Mouse (Mus musculus): ENCODE measurements around the gene Mdga1. TPM values are rescaled to one million over a fixed set of nuclear protein-coding genes. Genes with fewer than 3 reads are reported as not detected.
A peak's percentile ranks its signal among the peaks of the same experiment; 100 is the strongest.

Mdga1 gene
- polyA plus RNA-seq, 1 experiment from 2014 or later, result 13.6 TPM

- no peak overlapping the region for H3K4me2 ChIP-seq
- no peaks in the 10 kb centered on the region for H3K36me3 ChIP-seq
- no peaks in the 10 kb centered on the region for H3K9me3 ChIP-seq
- no peak overlapping the region for H3K4me3 ChIP-seq
- ATAC-seq (ENCODE audit: low FRiP score), result no peak
- no peaks in the 10 kb centered on the region for H3K4me1 ChIP-seq (replicated peaks)
- H3K9ac ChIP-seq, result no peak overlapping the region
- no peak overlapping the region for H3K27ac ChIP-seq
- 92% methylated on average over 5 of the region's 5 CpGs for WGBS
- H3K27me3 ChIP-seq, result no peaks in the 10 kb centered on the region
These were observed 30.9 kb downstream of the Mdga1 start for GRCm38 (mm10) chr17:29939011-29939410.

GRCm38 (mm10) chr17:29937350-29937781, 32.5 kb downstream of the Mdga1 start:
- Histone ChIP-seq H3K27me3 (no peaks in the 10 kb centered on the region), H3K27ac (no peak overlapping the region), H3K9me3 (no peaks in the 10 kb centered on the region), H3K4me1 (replicated peaks) (0 out of 2 replicates have a peak, but pooled peaks cover 9% of the 10 kb centered on the region), H3K36me3 (no peaks in the 10 kb centered on the region), H3K4me3 (no peak overlapping the region), H3K4me2 (no peak overlapping the region), H3K9ac (no peak overlapping the region)
- ATAC-seq (ENCODE audit: low FRiP score), result no peak
- 62% methylated on average over 9 of the region's 9 CpGs for WGBS

GRCm38 (mm10) chr17:29934133-29934851, 35.6 kb downstream of the Mdga1 start:
- Histone ChIP-seq H3K9ac (no peak overlapping the region), H3K27ac (no peak overlapping the region), H3K27me3 (peaks cover 8% of the 10 kb centered on the region; the same call in 1 of the 2 replicates), H3K4me2 (no peak overlapping the region), H3K9me3 (no peaks in the 10 kb centered on the region), H3K36me3 (no peaks in the 10 kb centered on the region), H3K4me1 (replicated peaks) (peaks cover 21% of the 10 kb centered on the region), H3K4me3 (no peak overlapping the region)
- WGBS, result 91% methylated on average over 12 of the region's 12 CpGs
- no peak for ATAC-seq (ENCODE audit: low FRiP score)

- Histone ChIP-seq H3K4me1 (replicated peaks) (peaks cover 29% of the 10 kb centered on the region), H3K9me3 (no peaks in the 10 kb centered on the region), H3K27ac (no peak overlapping the region; the same call in 1 of the 2 replicates), H3K4me2 (no peak overlapping the region), H3K9ac (no peak overlapping the region), H3K4me3 (no peak overlapping the region), H3K27me3 (peaks cover 8% of the 10 kb centered on the region; the same call in 1 of the 2 replicates), H3K36me3 (no peaks in the 10 kb centered on the region)
- ATAC-seq (ENCODE audit: low FRiP score), result no peak
- whole genome bisulfite sequencing, result 88% methylated on average over 6 of the region's 6 CpGs
These were observed 37.1 kb downstream of the Mdga1 start for GRCm38 (mm10) chr17:29932753-29933152.

GRCm38 (mm10) chr17:29931224-29931945, 38.5 kb downstream of the Mdga1 start:
- Histone ChIP-seq H3K27ac (peak overlapping the region; percentile 23; the same call in 1 of the 2 replicates), H3K4me1 (replicated peaks) (peaks cover 29% of the 10 kb centered on the region), H3K27me3 (peaks cover 8% of the 10 kb centered on the region; the same call in 1 of the 2 replicates), H3K9me3 (no peaks in the 10 kb centered on the region), H3K9ac (no peak overlapping the region), H3K4me2 (no peak overlapping the region), H3K4me3 (no peak overlapping the region), H3K36me3 (no peaks in the 10 kb centered on the region)
- ATAC-seq (ENCODE audit: low FRiP score), result no peak
- WGBS, result 71% methylated on average over 31 of the region's 31 CpGs

- peaks cover 30% of the 10 kb centered on the region for H3K4me1 ChIP-seq (replicated peaks)
- ATAC-seq (ENCODE audit: low FRiP score), result no peak
- no peak overlapping the region for H3K4me2 ChIP-seq
- H3K4me3 ChIP-seq, result no peak overlapping the region
- WGBS, result 39% methylated on average over 16 of the region's 16 CpGs
- no peaks in the 10 kb centered on the region for H3K9me3 ChIP-seq
- no peaks in the 10 kb centered on the region for H3K36me3 ChIP-seq
- H3K9ac ChIP-seq, result no peak overlapping the region
- H3K27ac ChIP-seq, result 0 out of 2 replicates have a peak overlapping the region, but pooled peaks have one; percentile 35
- peaks cover 8% of the 10 kb centered on the region; the same call in 1 of the 2 replicates for H3K27me3 ChIP-seq
These were observed 41.1 kb downstream of the Mdga1 start for GRCm38 (mm10) chr17:29928751-29929237.

GRCm38 (mm10) chr17:29925608-29926606, 44.0 kb downstream of the Mdga1 start:
- 58% methylated on average over 26 of the region's 26 CpGs for WGBS
- Histone ChIP-seq H3K4me1 (replicated peaks) (peaks cover 20% of the 10 kb centered on the region), H3K9ac (no peak overlapping the region), H3K4me3 (no peak overlapping the region), H3K9me3 (no peaks in the 10 kb centered on the region), H3K36me3 (no peaks in the 10 kb centered on the region), H3K27ac (no peak overlapping the region), H3K27me3 (peaks cover 12% of the 10 kb centered on the region; the same call in 1 of the 2 replicates), H3K4me2 (no peak overlapping the region)
- ATAC-seq (ENCODE audit: low FRiP score), result no peak

GRCm38 (mm10) chr17:29920089-29920488, 49.8 kb downstream of the Mdga1 start:
- Histone ChIP-seq H3K27me3 (0 out of 2 replicates have a peak, but pooled peaks cover 4% of the 10 kb centered on the region), H3K4me3 (no peak overlapping the region), H3K4me1 (replicated peaks) (peaks cover 42% of the 10 kb centered on the region), H3K9ac (no peak overlapping the region), H3K27ac (peak overlapping the region; percentile 78), H3K36me3 (no peaks in the 10 kb centered on the region), H3K4me2 (no peak overlapping the region), H3K9me3 (no peaks in the 10 kb centered on the region; the same call in 1 of the 2 replicates)
- ATAC-seq (ENCODE audit: low FRiP score), result peak; percentile 62; the same call in 1 of the 2 replicates
- WGBS, result 21% methylated on average over 5 of the region's 6 CpGs

GRCm38 (mm10) chr17:29919552-29919920, 50.4 kb downstream of the Mdga1 start:
- Histone ChIP-seq H3K4me3 (no peak overlapping the region), H3K4me2 (no peak overlapping the region), H3K27me3 (0 out of 2 replicates have a peak, but pooled peaks cover 4% of the 10 kb centered on the region), H3K9me3 (no peaks in the 10 kb centered on the region; the same call in 1 of the 2 replicates), H3K36me3 (no peaks in the 10 kb centered on the region), H3K9ac (no peak overlapping the region), H3K4me1 (replicated peaks) (peaks cover 42% of the 10 kb centered on the region), H3K27ac (peak overlapping the region; percentile 78)
- ATAC-seq (ENCODE audit: low FRiP score), result peak; percentile 57
- 37% methylated on average over 3 of the region's 3 CpGs for WGBS

GRCm38 (mm10) chr17:29918791-29919551, 50.9 kb downstream of the Mdga1 start:
- H3K27ac ChIP-seq, result peak overlapping the region; percentile 78
- 0 out of 2 replicates have a peak, but pooled peaks cover 4% of the 10 kb centered on the region for H3K27me3 ChIP-seq
- peak; percentile 84 for ATAC-seq (ENCODE audit: low FRiP score)
- H3K4me2 ChIP-seq, result no peak overlapping the region
- 37% methylated on average over 13 of the region's 13 CpGs for WGBS
- H3K4me1 ChIP-seq (replicated peaks), result peaks cover 42% of the 10 kb centered on the region
- H3K9me3 ChIP-seq, result no peaks in the 10 kb centered on the region; the same call in 1 of the 2 replicates
- H3K36me3 ChIP-seq, result no peaks in the 10 kb centered on the region
- H3K9ac ChIP-seq, result no peak overlapping the region
- H3K4me3 ChIP-seq, result no peak overlapping the region

GRCm38 (mm10) chr17:29916968-29917367, 52.9 kb downstream of the Mdga1 start:
- Histone ChIP-seq H3K4me1 (replicated peaks) (peaks cover 44% of the 10 kb centered on the region), H3K27me3 (0 out of 2 replicates have a peak, but pooled peaks cover 4% of the 10 kb centered on the region), H3K27ac (no peak overlapping the region), H3K9ac (no peak overlapping the region), H3K9me3 (no peaks in the 10 kb centered on the region; the same call in 1 of the 2 replicates), H3K36me3 (no peaks in the 10 kb centered on the region), H3K4me3 (no peak overlapping the region), H3K4me2 (no peak overlapping the region)
- 23% methylated on average over 3 of the region's 3 CpGs for WGBS
- no peak for ATAC-seq (ENCODE audit: low FRiP score)
